Mouse (Mus musculus) small intestine, adult 2 months (tissue): ENCODE results near the gene Gzmd. TPM values are rescaled to one million over a fixed set of nuclear protein-coding genes. Genes with fewer than 3 reads are reported as not detected.

Experiments
- H3K27ac ChIP-seq: fragments of 200-500 bp; 2 replicates; pipeline ENCODE4 v1.5.1; 2012; ENCODE audit warnings: low read depth, low read length, control low read depth, inconsistent platforms; ENCODE audit not compliant: insufficient read depth
- H3K27me3 ChIP-seq: fragments of 200-500 bp; 2 replicates; pipeline ENCODE4 v1.6.1; 2012; ENCODE audit warnings: mild to moderate bottlenecking, moderate library complexity, low read length, inconsistent platforms; ENCODE audit not compliant: control insufficient read depth, insufficient read depth
- H3K36me3 ChIP-seq: fragments of 200-500 bp; 2 replicates; pipeline ENCODE4 v1.6.1; 2012; ENCODE audit warnings: mild to moderate bottlenecking, low read length, control low read depth, inconsistent platforms; ENCODE audit not compliant: control insufficient read depth, insufficient read depth
- H3K4me1 ChIP-seq: fragments of 200-500 bp; 2 replicates; pipeline ENCODE4 v1.6.1; 2012; ENCODE audit warnings: low read length, inconsistent platforms, mixed read lengths; ENCODE audit not compliant: control insufficient read depth, insufficient read depth, insufficient read length
- H3K4me3 ChIP-seq: fragments of 200-500 bp; 2 replicates; pipeline ENCODE4 v1.5.1; 2012; ENCODE audit warnings: low read depth, mild to moderate bottlenecking, control low read depth, inconsistent platforms, low read length, moderate library complexity
- CTCF ChIP-seq: fragments of 200-500 bp; IDR thresholded peaks from 2 replicates; pipeline ENCODE4 v1.5.1; 2012; ENCODE audit warnings: low read depth, mild to moderate bottlenecking, control low read depth, inconsistent platforms, low read length, moderate library complexity, mixed read lengths; ENCODE audit not compliant: insufficient replicate concordance, insufficient read length; ENCODE audit errors: extremely low read depth
- POLR2A ChIP-seq: fragments of 200-500 bp; IDR thresholded peaks from 2 replicates; pipeline ENCODE4 v1.6.1; 2012; ENCODE audit warnings: low read depth, mild to moderate bottlenecking, control low read depth, inconsistent platforms, low read length, moderate library complexity
- WGBS: fragments of 180-500 bp; shearing (Covaris S2); methylation state at CpG from one replicate; pipeline ENCODE4 v1.1.7; 2018; 5-methylcytosine and 5-hydroxymethylcytosine counted together
- polyA plus RNA-seq: library from polyadenylated mRNA; depleted of rRNA; stranded (reverse); fragments of >200 nt; gene quantifications from 2 replicates; pipeline ENCODE4 v1.2.3, GENCODE M21; 2012; rRNA removed

Gzmd gene
- polyA plus RNA-seq, 1 experiment = not detected

- H3K4me3 ChIP-seq = no peak within 1 kb of the TSS
- H3K36me3 ChIP-seq = no peaks in the 10 kb centered on the region
- 56% methylated on average over 10 of the region's 10 CpGs for WGBS
- H3K27me3 ChIP-seq = no peaks in the 10 kb centered on the region
- no peaks in the 10 kb centered on the region for H3K4me1 ChIP-seq
- H3K27ac ChIP-seq = no peak within 1 kb of the TSS
- TF ChIP-seq POLR2A = no peak
- no peak for TF ChIP-seq CTCF
Observed at GRCm38 (mm10) chr14:56102386-56102785, 30.0 kb downstream of the Gzmd start, which contains the start of gene Ctsg. Ctsg (minus strand) TSS chr14:56102574.

DNA sequence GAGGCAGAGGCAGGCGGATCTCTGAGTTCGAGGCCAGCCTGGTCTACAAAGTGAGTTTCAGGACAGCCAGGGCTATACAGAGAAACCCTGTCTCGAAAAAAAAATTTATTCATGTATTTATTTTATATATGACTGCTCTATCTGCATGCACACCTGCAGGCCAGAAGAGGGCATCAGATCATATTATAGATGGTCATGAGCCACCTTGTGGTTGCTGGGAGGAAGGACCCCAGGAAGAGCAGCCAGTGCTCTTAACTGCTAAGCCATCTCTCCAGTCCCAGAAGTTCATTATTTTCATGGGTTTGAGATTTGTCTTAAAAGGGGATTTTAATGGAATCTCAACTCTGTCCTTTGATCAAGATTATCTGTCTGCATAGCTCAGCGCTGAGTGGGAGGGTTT is 33.5 kb downstream of the Gzmd start:
- Histone ChIP-seq H3K27me3 (no peaks in the 10 kb centered on the region), H3K4me3 (no peak overlapping the region), H3K27ac (no peak overlapping the region), H3K36me3 (no peaks in the 10 kb centered on the region), H3K4me1 (no peaks in the 10 kb centered on the region)
- TF ChIP-seq POLR2A (no peak), CTCF (peak; percentile 45; the same call in 1 of the 2 replicates)
- WGBS = 73% methylated on average over 4 of the region's 4 CpGs

DNA sequence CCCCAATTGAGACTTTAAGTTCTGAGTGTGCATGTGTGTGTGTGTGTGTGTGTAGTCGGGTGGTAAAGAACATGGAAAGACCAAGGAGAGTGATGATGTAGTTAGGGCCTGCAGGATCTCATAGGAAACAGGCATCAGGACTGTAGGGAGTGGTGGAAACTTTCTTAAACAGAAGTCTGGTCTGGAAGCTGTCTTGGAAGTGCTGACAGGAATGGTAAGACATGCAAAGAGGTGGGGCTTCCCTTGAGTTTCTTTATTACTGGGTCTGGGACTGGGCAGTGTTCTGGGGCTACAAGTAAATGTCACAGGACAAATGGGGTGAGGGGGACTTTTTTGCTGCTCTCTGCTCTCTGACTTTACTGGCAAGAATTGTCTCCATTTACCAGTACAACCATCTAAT is 34.8 kb downstream of the Gzmd start:
- Histone ChIP-seq H3K4me3 (no peak overlapping the region), H3K4me1 (no peaks in the 10 kb centered on the region), H3K27me3 (no peaks in the 10 kb centered on the region), H3K27ac (no peak overlapping the region), H3K36me3 (no peaks in the 10 kb centered on the region)
- 77% methylated on average over 1 of the region's 1 CpGs for WGBS
- TF ChIP-seq CTCF = no peak
- TF ChIP-seq POLR2A = no peak

GRCm38 (mm10) chr14:56093353-56093752 is 39.1 kb downstream of the Gzmd start:
- WGBS = 71% methylated on average over 2 of the region's 2 CpGs
- TF ChIP-seq POLR2A = no peak
- TF ChIP-seq CTCF = no peak
- Histone ChIP-seq H3K36me3 (no peaks in the 10 kb centered on the region), H3K27me3 (no peaks in the 10 kb centered on the region), H3K4me1 (no peaks in the 10 kb centered on the region), H3K27ac (no peak overlapping the region), H3K4me3 (no peak overlapping the region)

DNA sequence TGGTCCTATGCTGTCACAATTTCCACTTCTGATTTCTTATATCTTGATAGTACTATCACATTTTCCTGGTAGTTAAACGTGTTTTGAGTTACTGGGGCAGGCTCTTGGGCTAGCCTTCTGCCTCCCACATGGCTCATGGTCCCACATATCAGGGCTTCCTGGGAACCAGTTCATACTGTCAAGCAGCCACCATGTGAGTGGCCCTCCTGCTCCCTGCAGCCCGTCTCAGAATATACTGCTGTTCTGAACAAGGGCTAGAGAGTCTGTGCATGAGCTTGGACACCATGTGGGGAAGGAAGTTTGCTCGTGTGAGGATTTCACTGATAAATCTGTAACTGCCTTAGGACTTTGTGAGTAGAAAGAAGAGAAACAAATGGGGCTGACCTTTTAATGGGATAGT is 45.7 kb downstream of the Gzmd start:
- Histone ChIP-seq H3K27me3 (no peaks in the 10 kb centered on the region), H3K4me3 (no peak overlapping the region), H3K4me1 (no peaks in the 10 kb centered on the region), H3K27ac (no peak overlapping the region), H3K36me3 (no peaks in the 10 kb centered on the region)
- 57% methylated on average over 3 of the region's 3 CpGs for WGBS
- TF ChIP-seq CTCF (no peak), POLR2A (no peak)

DNA sequence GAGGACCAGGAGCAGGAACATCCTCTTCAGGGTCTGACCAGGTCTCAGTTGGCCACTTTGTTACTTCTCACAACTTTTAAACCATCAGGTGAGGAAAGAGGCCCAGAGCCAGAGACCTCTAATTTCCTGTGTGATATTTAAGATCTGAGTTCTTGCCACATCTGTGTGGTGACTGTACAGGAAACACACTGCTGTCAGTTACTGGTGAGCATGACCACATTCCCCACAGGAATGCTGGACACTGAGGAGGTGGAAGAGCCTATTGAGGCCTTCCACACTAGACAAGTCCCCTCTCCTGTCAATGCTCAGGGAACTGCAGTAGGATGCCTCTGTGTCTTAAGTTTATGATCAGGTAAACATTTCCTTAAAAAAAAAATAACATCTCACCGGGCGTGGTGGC is 47.2 kb downstream of the Gzmd start, which contains the start of gene Mcpt8:
Gene Mcpt8, minus strand, starts transcription at position 107 of the 400 bp plus-strand sequence.
- H3K4me1 ChIP-seq = no peaks in the 10 kb centered on the region
- no peaks in the 10 kb centered on the region for H3K27me3 ChIP-seq
- no peaks in the 10 kb centered on the region for H3K36me3 ChIP-seq
- WGBS = 87% methylated on average over 2 of the region's 2 CpGs
- H3K4me3 ChIP-seq = no peak within 1 kb of the TSS
- H3K27ac ChIP-seq = no peak within 1 kb of the TSS
- TF ChIP-seq POLR2A (no peak), CTCF (no peak)

DNA sequence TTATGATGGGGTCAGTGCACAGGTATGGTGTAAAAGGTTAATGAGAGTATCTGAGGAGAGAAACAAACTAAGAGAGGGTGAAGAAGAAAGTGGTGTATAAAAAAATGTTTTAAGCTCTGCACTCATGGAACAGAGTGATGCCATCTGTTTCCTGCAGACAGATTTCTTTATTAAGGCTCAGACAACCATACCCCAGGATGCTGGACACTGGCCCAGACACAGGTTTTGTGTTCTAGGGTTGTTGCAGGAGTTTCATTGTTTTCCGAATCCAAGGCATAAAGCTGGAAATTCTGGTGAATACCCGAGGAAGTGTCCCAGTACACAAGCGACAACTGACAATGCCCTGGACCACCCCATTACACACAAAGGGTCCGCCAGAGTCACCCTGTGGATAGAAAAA is 50.4 kb downstream of the Gzmd start:
- TF ChIP-seq CTCF (no peak), POLR2A (no peak)
- Histone ChIP-seq H3K27me3 (no peaks in the 10 kb centered on the region), H3K4me3 (no peak overlapping the region), H3K27ac (no peak overlapping the region), H3K4me1 (no peaks in the 10 kb centered on the region), H3K36me3 (no peaks in the 10 kb centered on the region)
- 84% methylated on average over 4 of the region's 4 CpGs for WGBS

Other genes starting within 250 kb of the Gzmd start
- 0.56 and 0.61 TPM in 2 replicates for gene Cbln3, start 248.2 kb downstream of the Gzmd start, polyA plus RNA-seq
- gene Khnyn, start 247.7 kb downstream of the Gzmd start, polyA plus RNA-seq = 12.6 and 32.7 TPM in 2 replicates
- gene Sdr39u1, start 232.3 kb downstream of the Gzmd start, polyA plus RNA-seq = 17.8 and 34.0 TPM in 2 replicates
- gene Cma1, start 187.9 kb downstream of the Gzmd start, polyA plus RNA-seq = 0.60 TPM in 1 of 2 replicates, not detected in the other
- 0.86 TPM in 1 of 2 replicates, not detected in the other for gene Cma2, start 181.6 kb downstream of the Gzmd start, polyA plus RNA-seq
- 3.0 and 11.6 TPM in 2 replicates for gene Mcpt1, start 114.6 kb downstream of the Gzmd start, polyA plus RNA-seq
- gene Mcpt9, start 102.1 kb downstream of the Gzmd start, polyA plus RNA-seq = not detected in 2 replicates
- 0.93 and 1.7 TPM in 2 replicates for gene Mcpt2, start 90.6 kb downstream of the Gzmd start, polyA plus RNA-seq
- 0.14 and 0.34 TPM in 2 replicates for gene Mcpt4, start 70.3 kb downstream of the Gzmd start, polyA plus RNA-seq
- gene Mcpt8, start 47.3 kb downstream of the Gzmd start, polyA plus RNA-seq = not detected in 2 replicates
- gene Ctsg, start 30.0 kb downstream of the Gzmd start, polyA plus RNA-seq = 0.25 TPM in 1 of 2 replicates, not detected in the other
- not detected in 2 replicates for gene Gzme, start 12.0 kb downstream of the Gzmd start, polyA plus RNA-seq
- gene Gzmg, start 27.0 kb upstream of the Gzmd start, polyA plus RNA-seq = not detected in 2 replicates
- gene Gzmn, start 42.0 kb upstream of the Gzmd start, polyA plus RNA-seq = not detected in 2 replicates
- not detected in 2 replicates for gene Gzmf, start 78.8 kb upstream of the Gzmd start, polyA plus RNA-seq
- not detected in 2 replicates for gene Gzmc, start 102.0 kb upstream of the Gzmd start, polyA plus RNA-seq
- 11.1 and 12.3 TPM in 2 replicates for gene Gzmb, start 129.7 kb upstream of the Gzmd start, polyA plus RNA-seq
- gene Atp12a, start 232.5 kb upstream of the Gzmd start, polyA plus RNA-seq = 0.06 TPM in 1 of 2 replicates, not detected in the other